Mouse (Mus musculus): Measurements from ENCODE around the gene Gm4763. TPM values are rescaled to one million over a fixed set of nuclear protein-coding genes. Genes with fewer than 3 reads are reported as not detected.
"Not testable (repeated sequence)": the region's sequence is repeated elsewhere in the genome, so short reads cannot be mapped to it uniquely, and the experiment has no call there.

Gm4763 gene
- polyA plus RNA-seq (2015; fragmentation: Nextera tagmentation; extraction: Ambion mirVana), result not detected in 2 replicates

DNA sequence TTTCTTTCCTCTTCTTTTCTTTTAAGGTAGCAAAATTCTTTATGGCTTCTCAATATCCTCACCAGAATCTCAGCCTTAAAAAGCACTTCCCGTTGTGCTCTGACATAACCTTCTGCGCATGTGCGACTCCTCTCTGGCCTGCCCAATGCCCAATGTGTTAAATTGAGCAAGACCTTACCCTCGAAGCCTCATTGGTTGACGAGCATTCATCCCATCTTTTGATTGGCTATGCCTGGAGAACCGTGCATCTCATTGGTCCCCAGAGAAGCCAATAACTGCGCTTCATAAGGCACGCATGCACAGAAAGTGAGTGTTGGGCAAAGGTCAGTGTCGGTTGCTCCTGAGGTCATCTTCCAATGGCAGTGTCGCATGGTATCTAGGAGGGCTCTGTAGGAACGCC lies at the start of gene Gm4763:
TSS of gene Gm4763 (minus strand) at position 101 of the 400 bp plus-strand sequence.
- not testable (repeated sequence) for H3K9ac ChIP-seq (ENCODE audit: low read depth, low read length); H3K27ac ChIP-seq (ENCODE audit: low read length); H3K9me3 ChIP-seq (ENCODE audit: control insufficient read depth, low read length); H3K27me3 ChIP-seq (replicated peaks; ENCODE audit: control insufficient read depth, insufficient read depth, low read length); H3K36me3 ChIP-seq (ENCODE audit: control insufficient read depth, insufficient read depth, low read length); H3K4me3 ChIP-seq (ENCODE audit: low read length); H3K4me1 ChIP-seq (ENCODE audit: control insufficient read depth, insufficient read depth, low read length); H3K4me2 ChIP-seq (ENCODE audit: low read depth, low read length); ATAC-seq
- WGBS, result 90% methylated on average over 11 of the region's 11 CpGs

GRCm38 (mm10) chr7:24776145-24776544 lies 49.4 kb upstream of the Gm4763 start:
- ATAC-seq, result no peak
- no peak overlapping the region for H3K4me3 ChIP-seq (ENCODE audit: low read length)
- no peak overlapping the region for H3K4me2 ChIP-seq (ENCODE audit: low read depth, low read length)
- no peaks in the 10 kb centered on the region for H3K36me3 ChIP-seq (ENCODE audit: control insufficient read depth, insufficient read depth, low read length)
- no peaks in the 10 kb centered on the region for H3K27me3 ChIP-seq (replicated peaks; ENCODE audit: control insufficient read depth, insufficient read depth, low read length)
- 67% methylated on average over 2 of the region's 2 CpGs for WGBS
- no peaks in the 10 kb centered on the region for H3K9me3 ChIP-seq (ENCODE audit: control insufficient read depth, low read length)
- H3K4me1 ChIP-seq (ENCODE audit: control insufficient read depth, insufficient read depth, low read length), result no peaks in the 10 kb centered on the region
- no peak overlapping the region for H3K9ac ChIP-seq (ENCODE audit: low read depth, low read length)
- H3K27ac ChIP-seq (ENCODE audit: low read length), result no peak overlapping the region

DNA sequence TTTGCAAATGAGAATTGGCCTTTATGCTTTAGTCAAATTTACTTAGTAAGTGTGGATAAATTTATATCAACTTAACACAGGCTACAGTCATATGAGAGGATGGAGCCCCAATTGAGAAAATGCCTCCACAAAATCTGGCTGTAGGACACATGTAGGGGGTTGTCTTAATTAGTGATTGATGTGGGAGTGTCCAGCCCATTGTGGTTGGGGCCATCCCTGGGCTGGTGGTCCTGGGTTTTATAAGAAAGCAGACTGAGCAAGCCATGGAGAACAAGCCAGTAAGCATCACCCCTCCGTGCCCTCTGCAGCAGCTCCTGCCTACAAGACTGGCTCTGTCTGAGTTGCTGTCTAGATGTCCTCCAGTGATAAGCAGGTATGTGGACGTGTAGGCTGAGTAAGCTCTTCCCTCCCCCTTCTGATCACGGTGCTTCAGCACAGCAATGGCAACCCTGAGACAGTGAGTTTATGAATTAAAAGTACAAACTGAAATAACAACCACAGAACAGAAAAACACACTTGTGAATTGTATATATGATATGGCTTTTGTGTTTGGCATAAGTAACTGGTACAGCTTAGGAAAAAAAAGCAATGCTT lies 47.3 kb upstream of the Gm4763 start:
- no peak for ATAC-seq
- no peak overlapping the region for H3K4me2 ChIP-seq (ENCODE audit: low read depth, low read length)
- H3K9me3 ChIP-seq (ENCODE audit: control insufficient read depth, low read length), result no peaks in the 10 kb centered on the region
- no peak overlapping the region for H3K4me3 ChIP-seq (ENCODE audit: low read length)
- WGBS, result 44% methylated on average over 3 of the region's 3 CpGs
- no peaks in the 10 kb centered on the region for H3K27me3 ChIP-seq (replicated peaks; ENCODE audit: control insufficient read depth, insufficient read depth, low read length)
- H3K27ac ChIP-seq (ENCODE audit: low read length), result no peak overlapping the region
- no peaks in the 10 kb centered on the region for H3K36me3 ChIP-seq (ENCODE audit: control insufficient read depth, insufficient read depth, low read length)
- H3K4me1 ChIP-seq (ENCODE audit: control insufficient read depth, insufficient read depth, low read length), result no peaks in the 10 kb centered on the region
- H3K9ac ChIP-seq (ENCODE audit: low read depth, low read length), result no peak overlapping the region

GRCm38 (mm10) chr7:24771361-24771760 lies 44.7 kb upstream of the Gm4763 start:
- Histone ChIP-seq H3K36me3 (ENCODE audit: control insufficient read depth, insufficient read depth, low read length) (no peaks in the 10 kb centered on the region), H3K9ac (ENCODE audit: low read depth, low read length) (no peak overlapping the region), H3K9me3 (ENCODE audit: control insufficient read depth, low read length) (no peaks in the 10 kb centered on the region), H3K27me3 (replicated peaks; ENCODE audit: control insufficient read depth, insufficient read depth, low read length) (no peaks in the 10 kb centered on the region), H3K4me2 (ENCODE audit: low read depth, low read length) (no peak overlapping the region), H3K27ac (ENCODE audit: low read length) (no peak overlapping the region), H3K4me3 (ENCODE audit: low read length) (no peak overlapping the region), H3K4me1 (ENCODE audit: control insufficient read depth, insufficient read depth, low read length) (no peaks in the 10 kb centered on the region)
- no peak for ATAC-seq

- H3K4me1 ChIP-seq (ENCODE audit: control insufficient read depth, insufficient read depth, low read length), result no peaks in the 10 kb centered on the region
- 76% methylated on average over 8 of the region's 8 CpGs for WGBS
- H3K4me2 ChIP-seq (ENCODE audit: low read depth, low read length), result no peak overlapping the region
- no peak overlapping the region for H3K27ac ChIP-seq (ENCODE audit: low read length)
- ATAC-seq, result no peak
- no peaks in the 10 kb centered on the region for H3K27me3 ChIP-seq (replicated peaks; ENCODE audit: control insufficient read depth, insufficient read depth, low read length)
- no peak overlapping the region for H3K9ac ChIP-seq (ENCODE audit: low read depth, low read length)
- H3K9me3 ChIP-seq (ENCODE audit: control insufficient read depth, low read length), result no peaks in the 10 kb centered on the region
- no peaks in the 10 kb centered on the region for H3K36me3 ChIP-seq (ENCODE audit: control insufficient read depth, insufficient read depth, low read length)
- no peak overlapping the region for H3K4me3 ChIP-seq (ENCODE audit: low read length)
Measured at GRCm38 (mm10) chr7:24762574-24762973, 35.9 kb upstream of the Gm4763 start.

DNA sequence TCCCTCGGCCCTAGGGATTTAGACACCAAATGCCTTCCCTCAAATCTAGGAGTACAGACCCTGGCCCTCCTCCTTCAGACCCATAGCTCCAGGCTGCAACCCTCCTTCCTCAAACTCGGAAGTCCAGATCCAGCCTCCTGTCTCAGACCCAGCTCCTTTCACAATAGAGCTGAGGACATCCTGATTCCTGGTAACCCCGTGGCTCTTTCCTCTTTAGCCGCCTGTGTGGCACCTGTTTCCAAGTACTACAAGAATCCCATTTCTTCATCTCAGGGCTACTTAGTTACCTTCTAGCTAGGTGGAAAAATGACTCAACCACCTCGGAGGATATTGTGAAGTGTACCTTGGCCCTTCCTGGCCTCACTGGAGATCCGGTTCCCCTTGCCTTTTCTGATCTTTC lies 34.5 kb upstream of the Gm4763 start:
- Histone ChIP-seq H3K4me1 (ENCODE audit: control insufficient read depth, insufficient read depth, low read length) (no peaks in the 10 kb centered on the region), H3K9ac (ENCODE audit: low read depth, low read length) (no peak overlapping the region), H3K27me3 (replicated peaks; ENCODE audit: control insufficient read depth, insufficient read depth, low read length) (no peaks in the 10 kb centered on the region), H3K36me3 (ENCODE audit: control insufficient read depth, insufficient read depth, low read length) (no peaks in the 10 kb centered on the region), H3K4me3 (ENCODE audit: low read length) (no peak overlapping the region), H3K27ac (ENCODE audit: low read length) (no peak overlapping the region), H3K9me3 (ENCODE audit: control insufficient read depth, low read length) (no peaks in the 10 kb centered on the region), H3K4me2 (ENCODE audit: low read depth, low read length) (no peak overlapping the region)
- 64% methylated on average over 6 of the region's 6 CpGs for WGBS
- no peak for ATAC-seq

DNA sequence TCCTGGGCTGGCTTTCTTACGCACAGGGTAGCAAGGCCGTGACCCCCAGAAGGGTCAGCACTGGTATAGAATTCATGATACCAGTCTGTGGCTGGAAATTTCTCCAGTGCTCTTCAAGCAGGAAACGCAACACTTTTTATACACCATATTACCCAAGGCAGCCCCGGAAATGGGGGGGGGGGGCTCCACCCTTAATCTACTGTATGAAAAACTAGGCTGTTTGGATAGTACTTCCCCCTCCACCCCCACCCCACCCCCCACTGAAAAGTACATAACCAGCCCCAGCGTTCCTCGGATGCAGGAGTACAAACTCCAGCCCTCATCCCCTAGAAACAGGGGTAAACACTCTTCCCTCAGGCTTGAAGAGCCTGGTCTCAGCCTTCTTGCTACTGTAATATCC lies 33.5 kb upstream of the Gm4763 start, which contains the start of gene Cd177:
TSS of gene Cd177 (minus strand) at position 101 of the 400 bp plus-strand sequence.
- Histone ChIP-seq H3K4me1 (ENCODE audit: control insufficient read depth, insufficient read depth, low read length) (no peaks in the 10 kb centered on the region), H3K4me2 (ENCODE audit: low read depth, low read length) (no peak within 1 kb of the TSS), H3K36me3 (ENCODE audit: control insufficient read depth, insufficient read depth, low read length) (no peaks in the 10 kb centered on the region), H3K27me3 (replicated peaks; ENCODE audit: control insufficient read depth, insufficient read depth, low read length) (no peaks in the 10 kb centered on the region), H3K9ac (ENCODE audit: low read depth, low read length) (no peak within 1 kb of the TSS), H3K27ac (ENCODE audit: low read length) (no peak within 1 kb of the TSS), H3K9me3 (ENCODE audit: control insufficient read depth, low read length) (no peaks in the 10 kb centered on the region), H3K4me3 (ENCODE audit: low read length) (no peak within 1 kb of the TSS)
- 75% methylated on average over 6 of the region's 6 CpGs for WGBS
- no peak for ATAC-seq

DNA sequence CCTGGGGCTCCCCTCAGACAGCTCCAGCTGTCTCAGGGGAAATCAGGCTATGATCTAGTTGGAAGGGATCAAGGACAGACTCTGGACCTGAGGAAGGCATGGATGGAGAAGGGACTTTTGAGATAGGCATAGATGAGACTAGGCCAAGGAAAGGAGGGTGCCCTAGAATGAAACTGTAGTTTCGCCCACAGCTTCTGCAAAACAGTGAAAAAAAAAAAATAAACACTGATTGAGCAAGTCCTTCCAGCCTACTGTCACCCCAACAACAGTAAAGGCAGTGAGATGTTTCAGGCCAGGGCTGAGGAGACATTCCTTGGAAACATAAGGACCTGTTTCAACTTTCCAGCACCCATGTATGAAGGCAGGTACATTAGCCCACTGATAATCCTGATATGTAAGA lies 31.8 kb upstream of the Gm4763 start:
- Histone ChIP-seq H3K4me3 (ENCODE audit: low read length) (no peak overlapping the region), H3K9ac (ENCODE audit: low read depth, low read length) (no peak overlapping the region), H3K27me3 (replicated peaks; ENCODE audit: control insufficient read depth, insufficient read depth, low read length) (no peaks in the 10 kb centered on the region), H3K27ac (ENCODE audit: low read length) (no peak overlapping the region), H3K36me3 (ENCODE audit: control insufficient read depth, insufficient read depth, low read length) (no peaks in the 10 kb centered on the region), H3K9me3 (ENCODE audit: control insufficient read depth, low read length) (no peaks in the 10 kb centered on the region), H3K4me1 (ENCODE audit: control insufficient read depth, insufficient read depth, low read length) (no peaks in the 10 kb centered on the region), H3K4me2 (ENCODE audit: low read depth, low read length) (no peak overlapping the region)
- 77% methylated on average over 1 of the region's 1 CpGs for WGBS
- ATAC-seq, result no peak

- H3K4me2 ChIP-seq (ENCODE audit: low read depth, low read length), result no peak overlapping the region
- no peaks in the 10 kb centered on the region for H3K36me3 ChIP-seq (ENCODE audit: control insufficient read depth, insufficient read depth, low read length)
- H3K27me3 ChIP-seq (replicated peaks; ENCODE audit: control insufficient read depth, insufficient read depth, low read length), result no peaks in the 10 kb centered on the region
- H3K4me3 ChIP-seq (ENCODE audit: low read length), result no peak overlapping the region
- H3K9ac ChIP-seq (ENCODE audit: low read depth, low read length), result no peak overlapping the region
- 73% methylated on average over 5 of the region's 5 CpGs for WGBS
- H3K9me3 ChIP-seq (ENCODE audit: control insufficient read depth, low read length), result no peaks in the 10 kb centered on the region
- no peaks in the 10 kb centered on the region for H3K4me1 ChIP-seq (ENCODE audit: control insufficient read depth, insufficient read depth, low read length)
- no peak overlapping the region for H3K27ac ChIP-seq (ENCODE audit: low read length)
- no peak for ATAC-seq
Measured at GRCm38 (mm10) chr7:24753476-24753875, 26.8 kb upstream of the Gm4763 start.

- Histone ChIP-seq H3K27me3 (replicated peaks; ENCODE audit: control insufficient read depth, insufficient read depth, low read length) (no peaks in the 10 kb centered on the region), H3K36me3 (ENCODE audit: control insufficient read depth, insufficient read depth, low read length) (no peaks in the 10 kb centered on the region), H3K4me1 (ENCODE audit: control insufficient read depth, insufficient read depth, low read length) (no peaks in the 10 kb centered on the region), H3K9me3 (ENCODE audit: control insufficient read depth, low read length) (no peaks in the 10 kb centered on the region), H3K4me3 (ENCODE audit: low read length) (no peak overlapping the region), H3K27ac (ENCODE audit: low read length) (no peak overlapping the region), H3K9ac (ENCODE audit: low read depth, low read length) (no peak overlapping the region), H3K4me2 (ENCODE audit: low read depth, low read length) (no peak overlapping the region)
- WGBS, result 85% methylated on average over 2 of the region's 2 CpGs
- no peak for ATAC-seq
Measured at GRCm38 (mm10) chr7:24751610-24752009, 24.9 kb upstream of the Gm4763 start.

Measured in intestine, embryonic 16.5 days (tissue).